Mouse (Mus musculus): ENCODE data around the gene Zfp869. TPM values are rescaled to one million over a fixed set of nuclear protein-coding genes. Genes with fewer than 3 reads are reported as not detected.
A peak's percentile ranks its signal among the peaks of the same experiment; 100 is the strongest.
"Not testable (repeated sequence)": the region's sequence is repeated elsewhere in the genome, so short reads cannot be mapped to it uniquely, and the experiment has no call there.

The Zfp869 gene
- polyA plus RNA-seq (2012; rRNA removed) = 1.4 TPM in 2 replicates

DNA sequence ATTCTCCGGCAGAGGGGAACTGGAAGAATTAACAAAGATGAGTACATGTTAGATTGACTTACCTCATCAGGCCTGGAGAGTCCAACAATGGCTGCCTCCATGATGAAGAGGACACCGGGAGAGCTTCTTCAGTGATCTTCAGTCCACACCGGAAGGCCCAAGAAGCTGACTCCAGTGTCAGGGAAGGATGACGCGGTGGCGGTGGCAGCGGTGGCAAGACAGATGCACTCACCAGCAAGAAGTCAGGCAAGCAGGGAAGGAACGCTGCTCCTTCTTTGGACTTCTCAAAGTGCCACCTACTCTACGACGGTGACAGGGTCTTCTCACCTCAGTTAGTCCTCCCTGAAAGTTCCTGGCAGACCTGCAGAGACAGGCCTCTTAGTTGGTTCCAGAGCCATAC is at the start of gene Zfp869:
TSS of gene Zfp869 (minus strand) at position 101 of the 400 bp plus-strand sequence.
- H3K4me1 ChIP-seq (ENCODE audit: control insufficient read depth, insufficient read depth, low read length); H3K27ac ChIP-seq (ENCODE audit: control insufficient read depth, insufficient read depth, low read depth, low read length); H3K36me3 ChIP-seq (ENCODE audit: control insufficient read depth, insufficient read depth, low read length); H3K4me3 ChIP-seq (ENCODE audit: control insufficient read depth, low read depth, low read length); H3K27me3 ChIP-seq (ENCODE audit: control insufficient read depth, insufficient read depth, low read length): not testable (repeated sequence)

GRCm38 (mm10) chr8:69758316-69758715 is 47.8 kb upstream of the Zfp869 start:
- TF ChIP-seq CTCF (IDR thresholded peaks at IDR 0.05; ENCODE audit: control insufficient read depth, insufficient read depth, insufficient replicate concordance, low read depth, low read length) (no peak), POLR2A (IDR thresholded peaks at IDR 0.05; ENCODE audit: control insufficient read depth, low read depth, low read length) (no peak)
- H3K36me3 ChIP-seq (ENCODE audit: control insufficient read depth, insufficient read depth, low read length) = peaks cover 2% of the 10 kb centered on the region; the same call in 1 of the 2 replicates

GRCm38 (mm10) chr8:69752437-69752836 is 41.9 kb upstream of the Zfp869 start:
- no peaks in the 10 kb centered on the region for H3K36me3 ChIP-seq (ENCODE audit: control insufficient read depth, insufficient read depth, low read length)
- TF ChIP-seq CTCF (IDR thresholded peaks at IDR 0.05; ENCODE audit: control insufficient read depth, insufficient read depth, insufficient replicate concordance, low read depth, low read length) (no peak), POLR2A (IDR thresholded peaks at IDR 0.05; ENCODE audit: control insufficient read depth, low read depth, low read length) (no peak)
- H3K27ac ChIP-seq (ENCODE audit: control insufficient read depth, insufficient read depth, low read depth, low read length) = no peak overlapping the region
- no peaks in the 10 kb centered on the region for H3K27me3 ChIP-seq (ENCODE audit: control insufficient read depth, insufficient read depth, low read length)
- H3K4me1 ChIP-seq (ENCODE audit: control insufficient read depth, insufficient read depth, low read length) = peaks cover 3% of the 10 kb centered on the region; the same call in 1 of the 2 replicates
- H3K4me3 ChIP-seq (ENCODE audit: control insufficient read depth, low read depth, low read length) = no peak overlapping the region

More at GRCm38 (mm10) chr8:69758316-69758715, 47.8 kb upstream of the Zfp869 start:
- no peaks in the 10 kb centered on the region for H3K4me1 ChIP-seq (ENCODE audit: control insufficient read depth, insufficient read depth, low read length)
- H3K27me3 ChIP-seq (ENCODE audit: control insufficient read depth, insufficient read depth, low read length) = no peaks in the 10 kb centered on the region
- no peak overlapping the region for H3K27ac ChIP-seq (ENCODE audit: control insufficient read depth, insufficient read depth, low read depth, low read length)
- H3K4me3 ChIP-seq (ENCODE audit: control insufficient read depth, low read depth, low read length) = no peak overlapping the region

- TF ChIP-seq CTCF (IDR thresholded peaks at IDR 0.05; ENCODE audit: control insufficient read depth, insufficient read depth, insufficient replicate concordance, low read depth, low read length) (no peak), POLR2A (IDR thresholded peaks at IDR 0.05; ENCODE audit: control insufficient read depth, low read depth, low read length) (peak; percentile 99)
- H3K4me3 ChIP-seq (ENCODE audit: control insufficient read depth, low read depth, low read length) = peak within 1 kb of the TSS; percentile 95
- no peaks in the 10 kb centered on the region for H3K27me3 ChIP-seq (ENCODE audit: control insufficient read depth, insufficient read depth, low read length)
- no peaks in the 10 kb centered on the region for H3K36me3 ChIP-seq (ENCODE audit: control insufficient read depth, insufficient read depth, low read length)
- peaks cover 3% of the 10 kb centered on the region; the same call in 1 of the 2 replicates for H3K4me1 ChIP-seq (ENCODE audit: control insufficient read depth, insufficient read depth, low read length)
- H3K27ac ChIP-seq (ENCODE audit: control insufficient read depth, insufficient read depth, low read depth, low read length) = peak within 1 kb of the TSS; percentile 93
Measured at GRCm38 (mm10) chr8:69749544-69750454, 39.3 kb upstream of the Zfp869 start, which contains the start of gene Zfp963. Gene Zfp963, minus strand, starts transcription at chr8:69749970.

DNA sequence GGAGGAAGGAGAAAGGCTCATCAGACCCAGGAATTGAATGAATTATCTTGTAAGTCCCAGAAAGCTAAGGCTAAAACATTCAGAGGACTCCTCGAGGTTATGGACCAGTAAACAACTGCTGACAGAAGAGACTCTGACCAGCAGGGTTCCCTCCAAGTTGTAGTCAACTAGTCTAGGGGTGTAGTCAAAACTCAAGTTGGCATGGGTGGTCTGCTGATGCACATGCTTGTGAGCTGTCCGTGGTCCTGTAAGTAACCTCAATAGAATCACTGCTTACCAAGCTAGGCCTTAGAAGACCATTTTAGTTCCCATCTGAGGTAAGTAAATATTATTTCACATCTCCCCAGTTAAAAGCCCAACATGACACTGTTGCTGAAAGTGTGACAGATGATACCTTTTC is 30.7 kb upstream of the Zfp869 start:
- H3K27me3 ChIP-seq (ENCODE audit: control insufficient read depth, insufficient read depth, low read length) = no peaks in the 10 kb centered on the region
- H3K36me3 ChIP-seq (ENCODE audit: control insufficient read depth, insufficient read depth, low read length) = no peaks in the 10 kb centered on the region
- H3K4me3 ChIP-seq (ENCODE audit: control insufficient read depth, low read depth, low read length) = no peak overlapping the region

GRCm38 (mm10) chr8:69740763-69741162 is 30.2 kb upstream of the Zfp869 start:
- Histone ChIP-seq H3K27ac (ENCODE audit: control insufficient read depth, insufficient read depth, low read depth, low read length) (no peak overlapping the region), H3K36me3 (ENCODE audit: control insufficient read depth, insufficient read depth, low read length) (no peaks in the 10 kb centered on the region), H3K4me3 (ENCODE audit: control insufficient read depth, low read depth, low read length) (no peak overlapping the region), H3K27me3 (ENCODE audit: control insufficient read depth, insufficient read depth, low read length) (no peaks in the 10 kb centered on the region), H3K4me1 (ENCODE audit: control insufficient read depth, insufficient read depth, low read length) (no peaks in the 10 kb centered on the region)
- no peak for TF ChIP-seq CTCF (IDR thresholded peaks at IDR 0.05; ENCODE audit: control insufficient read depth, insufficient read depth, insufficient replicate concordance, low read depth, low read length)
- no peak for TF ChIP-seq POLR2A (IDR thresholded peaks at IDR 0.05; ENCODE audit: control insufficient read depth, low read depth, low read length)

More for the DNA sequence above, 30.7 kb upstream of the Zfp869 start:
- TF ChIP-seq CTCF (IDR thresholded peaks at IDR 0.05; ENCODE audit: control insufficient read depth, insufficient read depth, insufficient replicate concordance, low read depth, low read length) (no peak), POLR2A (IDR thresholded peaks at IDR 0.05; ENCODE audit: control insufficient read depth, low read depth, low read length) (no peak)
- no peaks in the 10 kb centered on the region for H3K4me1 ChIP-seq (ENCODE audit: control insufficient read depth, insufficient read depth, low read length)
- H3K27ac ChIP-seq (ENCODE audit: control insufficient read depth, insufficient read depth, low read depth, low read length) = no peak overlapping the region

- no peaks in the 10 kb centered on the region for H3K27me3 ChIP-seq (ENCODE audit: control insufficient read depth, insufficient read depth, low read length)
- TF ChIP-seq POLR2A (IDR thresholded peaks at IDR 0.05; ENCODE audit: control insufficient read depth, low read depth, low read length) = no peak
- TF ChIP-seq CTCF (IDR thresholded peaks at IDR 0.05; ENCODE audit: control insufficient read depth, insufficient read depth, insufficient replicate concordance, low read depth, low read length) = no peak
- no peak overlapping the region for H3K27ac ChIP-seq (ENCODE audit: control insufficient read depth, insufficient read depth, low read depth, low read length)
- H3K36me3 ChIP-seq (ENCODE audit: control insufficient read depth, insufficient read depth, low read length) = no peaks in the 10 kb centered on the region
- H3K4me3 ChIP-seq (ENCODE audit: control insufficient read depth, low read depth, low read length) = no peak overlapping the region
- no peaks in the 10 kb centered on the region for H3K4me1 ChIP-seq (ENCODE audit: control insufficient read depth, insufficient read depth, low read length)
Measured at GRCm38 (mm10) chr8:69735495-69735894, 25.0 kb upstream of the Zfp869 start.

Measured in testis, adult 2 months (tissue).